Mouse (Mus musculus) right cerebral cortex, postnatal 25 days (tissue): ENCODE data around the gene Vmn1r78.
"Not testable (repeated sequence)": the region's sequence is repeated elsewhere in the genome, so short reads cannot be mapped to it uniquely, and the experiment has no call there.

ENCODE experiments used
- DNase-seq: peaks from one replicate; pipeline ENCODE4 v3.0.0; 2022

Gene Vmn1r78

GRCm38 (mm10) chr7:12149957-12150356 lies at the start of gene Vmn1r78:
Gene Vmn1r78 (plus strand): TSS chr7:12150257.
- no peak for DNase-seq

GRCm38 (mm10) chr7:12156463-12156862 lies 6.4 kb downstream of the Vmn1r78 start:
- not testable (repeated sequence) for DNase-seq

GRCm38 (mm10) chr7:12170979-12171378 lies 20.9 kb downstream of the Vmn1r78 start, which contains the start of gene Vmn1r79:
Gene Vmn1r79 (plus strand): TSS chr7:12171279.
- DNase-seq: not testable (repeated sequence)

GRCm38 (mm10) chr7:12172926-12173325 lies 22.9 kb downstream of the Vmn1r78 start:
- not testable (repeated sequence) for DNase-seq

GRCm38 (mm10) chr7:12188986-12189385 lies 38.9 kb downstream of the Vmn1r78 start, which contains the start of gene Vmn1r80:
Gene Vmn1r80 (plus strand): TSS chr7:12189286.
- no peak for DNase-seq

GRCm38 (mm10) chr7:12204141-12204540 lies 54.1 kb downstream of the Vmn1r78 start:
- DNase-seq: no peak
